Mouse (Mus musculus): ENCODE results near the gene Strc.

The Strc gene

GRCm38 (mm10) chr2:121368831-121369230 lies 18.1 kb downstream of the Strc start:
- no peaks in the 10 kb centered on the region for H3K9me3 ChIP-seq (ENCODE audit: low read length)

GRCm38 (mm10) chr2:121363656-121364055 lies 23.3 kb downstream of the Strc start:
- Histone ChIP-seq H3K27me3 (ENCODE audit: insufficient read depth, low read length) (peaks cover 23% of the 10 kb centered on the region), H3K4me1 (replicated peaks; ENCODE audit: low read depth, low read length) (peaks cover 22% of the 10 kb centered on the region), H3K36me3 (ENCODE audit: insufficient read depth, low read length) (peaks cover 15% of the 10 kb centered on the region; the same call in 1 of the 2 replicates), H3K9me3 (ENCODE audit: low read length) (no peaks in the 10 kb centered on the region), H3K4me3 (replicated peaks; ENCODE audit: low read length) (no peak overlapping the region)
- no peak for TF ChIP-seq POU5F1 (IDR thresholded peaks at IDR 0.05; ENCODE audit: borderline replicate concordance, low read length)

More at GRCm38 (mm10) chr2:121368831-121369230, 18.1 kb downstream of the Strc start:
- TF ChIP-seq NANOG (IDR thresholded peaks at IDR 0.05; ENCODE audit: borderline replicate concordance, low read length) (no peak), CTCF (conservative IDR thresholded peaks at IDR 0.05; ENCODE audit: low read length) (no peak), POU5F1 (IDR thresholded peaks at IDR 0.05; ENCODE audit: borderline replicate concordance, low read length) (no peak)
- Histone ChIP-seq H3K27me3 (ENCODE audit: insufficient read depth, low read length) (peaks cover 24% of the 10 kb centered on the region), H3K36me3 (ENCODE audit: insufficient read depth, low read length) (no peaks in the 10 kb centered on the region), H3K4me3 (replicated peaks; ENCODE audit: low read length) (no peak overlapping the region), H3K4me1 (replicated peaks; ENCODE audit: low read depth, low read length) (peaks cover 23% of the 10 kb centered on the region)

- peaks cover 15% of the 10 kb centered on the region; the same call in 1 of the 2 replicates for H3K36me3 ChIP-seq (ENCODE audit: insufficient read depth, low read length)
- peaks cover 43% of the 10 kb centered on the region for H3K4me1 ChIP-seq (replicated peaks; ENCODE audit: low read depth, low read length)
- peak overlapping the region; percentile 79; the same call in 1 of the 2 replicates for H3K4me3 ChIP-seq (replicated peaks; ENCODE audit: low read length)
- peaks cover 11% of the 10 kb centered on the region for H3K27me3 ChIP-seq (ENCODE audit: insufficient read depth, low read length)
- H3K9me3 ChIP-seq (ENCODE audit: low read length), result no peaks in the 10 kb centered on the region
- no peak for TF ChIP-seq POU5F1 (IDR thresholded peaks at IDR 0.05; ENCODE audit: borderline replicate concordance, low read length)
- no peak for TF ChIP-seq CTCF (conservative IDR thresholded peaks at IDR 0.05; ENCODE audit: low read length)
- no peak for TF ChIP-seq NANOG (IDR thresholded peaks at IDR 0.05; ENCODE audit: borderline replicate concordance, low read length)
These were observed 27.5 kb downstream of the Strc start for GRCm38 (mm10) chr2:121359461-121359860.

- Histone ChIP-seq H3K36me3 (ENCODE audit: insufficient read depth, low read length) (0 out of 2 replicates have a peak, but pooled peaks cover 12% of the 10 kb centered on the region), H3K9me3 (ENCODE audit: low read length) (peaks cover 2% of the 10 kb centered on the region; the same call in 1 of the 2 replicates), H3K4me3 (replicated peaks; ENCODE audit: low read length) (peak overlapping the region; percentile 79), H3K27me3 (ENCODE audit: insufficient read depth, low read length) (peaks cover 11% of the 10 kb centered on the region), H3K4me1 (replicated peaks; ENCODE audit: low read depth, low read length) (peaks cover 48% of the 10 kb centered on the region)
- TF ChIP-seq POU5F1 (IDR thresholded peaks at IDR 0.05; ENCODE audit: borderline replicate concordance, low read length) (no peak), CTCF (conservative IDR thresholded peaks at IDR 0.05; ENCODE audit: low read length) (no peak), NANOG (IDR thresholded peaks at IDR 0.05; ENCODE audit: borderline replicate concordance, low read length) (no peak)
These were observed 28.6 kb downstream of the Strc start for GRCm38 (mm10) chr2:121358381-121358780.

GRCm38 (mm10) chr2:121357961-121358360 lies 29.0 kb downstream of the Strc start:
- Histone ChIP-seq H3K36me3 (ENCODE audit: insufficient read depth, low read length) (0 out of 2 replicates have a peak, but pooled peaks cover 12% of the 10 kb centered on the region), H3K4me3 (replicated peaks; ENCODE audit: low read length) (peak overlapping the region; percentile 79), H3K9me3 (ENCODE audit: low read length) (peaks cover 6% of the 10 kb centered on the region; the same call in 1 of the 2 replicates), H3K4me1 (replicated peaks; ENCODE audit: low read depth, low read length) (peaks cover 48% of the 10 kb centered on the region), H3K27me3 (ENCODE audit: insufficient read depth, low read length) (peaks cover 11% of the 10 kb centered on the region)
- TF ChIP-seq POU5F1 (IDR thresholded peaks at IDR 0.05; ENCODE audit: borderline replicate concordance, low read length) (no peak), CTCF (conservative IDR thresholded peaks at IDR 0.05; ENCODE audit: low read length) (no peak), NANOG (IDR thresholded peaks at IDR 0.05; ENCODE audit: borderline replicate concordance, low read length) (no peak)

GRCm38 (mm10) chr2:121357494-121357893 lies 29.5 kb downstream of the Strc start, which contains the start of gene Ckmt1:
Gene Ckmt1 (plus strand): TSS chr2:121357714.
- Histone ChIP-seq H3K36me3 (ENCODE audit: insufficient read depth, low read length) (0 out of 2 replicates have a peak, but pooled peaks cover 7% of the 10 kb centered on the region), H3K4me3 (replicated peaks; ENCODE audit: low read length) (peak within 1 kb of the TSS; percentile 79), H3K27me3 (ENCODE audit: insufficient read depth, low read length) (peaks cover 11% of the 10 kb centered on the region), H3K4me1 (replicated peaks; ENCODE audit: low read depth, low read length) (peaks cover 48% of the 10 kb centered on the region), H3K9me3 (ENCODE audit: low read length) (peaks cover 8% of the 10 kb centered on the region; the same call in 1 of the 2 replicates)
- TF ChIP-seq POU5F1 (IDR thresholded peaks at IDR 0.05; ENCODE audit: borderline replicate concordance, low read length) (no peak), NANOG (IDR thresholded peaks at IDR 0.05; ENCODE audit: borderline replicate concordance, low read length) (no peak), CTCF (conservative IDR thresholded peaks at IDR 0.05; ENCODE audit: low read length) (no peak)

- H3K4me3 ChIP-seq (replicated peaks; ENCODE audit: low read length), result peak within 1 kb of the TSS; percentile 89
- no peak for TF ChIP-seq POU5F1 (IDR thresholded peaks at IDR 0.05; ENCODE audit: borderline replicate concordance, low read length)
- peak; percentile 83 for TF ChIP-seq CTCF (conservative IDR thresholded peaks at IDR 0.05; ENCODE audit: low read length)
- TF ChIP-seq NANOG (IDR thresholded peaks at IDR 0.05; ENCODE audit: borderline replicate concordance, low read length), result no peak
- H3K4me1 ChIP-seq (replicated peaks; ENCODE audit: low read depth, low read length), result peaks cover 48% of the 10 kb centered on the region
These were observed 32.0 kb downstream of the Strc start, which contains the start of gene Ppip5k1 for GRCm38 (mm10) chr2:121354820-121355592. Gene Ppip5k1 (minus strand): TSS chr2:121355396.

GRCm38 (mm10) chr2:121354378-121354777 lies 32.6 kb downstream of the Strc start:
- peaks cover 44% of the 10 kb centered on the region for H3K4me1 ChIP-seq (replicated peaks; ENCODE audit: low read depth, low read length)
- TF ChIP-seq CTCF (conservative IDR thresholded peaks at IDR 0.05; ENCODE audit: low read length), result no peak
- TF ChIP-seq POU5F1 (IDR thresholded peaks at IDR 0.05; ENCODE audit: borderline replicate concordance, low read length), result no peak
- no peak for TF ChIP-seq NANOG (IDR thresholded peaks at IDR 0.05; ENCODE audit: borderline replicate concordance, low read length)
- H3K4me3 ChIP-seq (replicated peaks; ENCODE audit: low read length), result peak overlapping the region; percentile 89
- H3K27me3 ChIP-seq (ENCODE audit: insufficient read depth, low read length), result peaks cover 3% of the 10 kb centered on the region
- peaks cover 8% of the 10 kb centered on the region; the same call in 1 of the 2 replicates for H3K9me3 ChIP-seq (ENCODE audit: low read length)
- peaks cover 10% of the 10 kb centered on the region for H3K36me3 ChIP-seq (ENCODE audit: insufficient read depth, low read length)

More at GRCm38 (mm10) chr2:121354820-121355592, 32.0 kb downstream of the Strc start, which contains the start of gene Ppip5k1:
- H3K36me3 ChIP-seq (ENCODE audit: insufficient read depth, low read length), result 0 out of 2 replicates have a peak, but pooled peaks cover 5% of the 10 kb centered on the region
- peaks cover 6% of the 10 kb centered on the region for H3K27me3 ChIP-seq (ENCODE audit: insufficient read depth, low read length)
- H3K9me3 ChIP-seq (ENCODE audit: low read length), result peaks cover 8% of the 10 kb centered on the region; the same call in 1 of the 2 replicates
